Mouse (Mus musculus): ENCODE results near the gene Spem1. TPM values are rescaled to one million over a fixed set of nuclear protein-coding genes. Genes with fewer than 3 reads are reported as not detected.
A peak's percentile ranks its signal among the peaks of the same experiment; 100 is the strongest.

Gene Spem1
- total and polyA plus RNA-seq, 3 experiments: not detected

GRCm38 (mm10) chr11:69837952-69838713, 16.2 kb upstream of the Spem1 start, which contains the start of gene Tmem256 (continued):
- TF ChIP-seq ZMIZ1 (IDR thresholded peaks at IDR 0.05; ENCODE audit: low read depth, low read length) (peak; percentile 82), GABPA (IDR thresholded peaks at IDR 0.05; ENCODE audit: insufficient replicate concordance, low read depth, low read length) (peak; percentile 92), RCOR1 (conservative IDR thresholded peaks at IDR 0.05; ENCODE audit: low read depth, low read length) (no peak), MAX (IDR thresholded peaks at IDR 0.05; ENCODE audit: low read length) (peak; percentile 75), ZC3H11A (IDR thresholded peaks at IDR 0.05; ENCODE audit: low read depth, low read length) (no peak), E2F4 (IDR thresholded peaks at IDR 0.05; ENCODE audit: insufficient replicate concordance, low read depth, low read length) (peak; percentile 83; the same call in 1 of the 2 replicates), USF2 (conservative IDR thresholded peaks at IDR 0.05; ENCODE audit: low read depth, low read length) (no peak), TBP (conservative IDR thresholded peaks at IDR 0.05; ENCODE audit: low read depth, low read length) (peak; percentile 70)

- no peak within 1 kb of the TSS for H3K27ac ChIP-seq (ENCODE audit: insufficient read depth, low read depth)
- peak within 1 kb of the TSS; percentile 80 for H3K9ac ChIP-seq (ENCODE audit: insufficient read depth, low read depth)
- in situ Hi-C loops (cut with MboI; ENCODE audit: low pct_ligation_motif_present, low pct_unique_long_range_greater_than_20kb, low sequenced_read_pairs) (no loop called here), dilution Hi-C loops (cut with MboI; ENCODE audit: extremely low pct_ligation_motif_present, extremely low pct_unique_long_range_greater_than_20kb, low sequenced_read_pairs) (no loop called here)
- H3K4me3 ChIP-seq (replicated peaks in 1 of 3; ENCODE audit: low read depth in 2 of 3, low read length in 2 of 3, poor library complexity in 1 of 3): peak within 1 kb of the TSS; percentile 62 to 100 (median 67)
- no peaks in the 10 kb centered on the region for H3K79me2 ChIP-seq (replicated peaks; ENCODE audit: control insufficient read depth, extremely low read depth, insufficient read depth, poor library complexity, severe bottlenecking)
- DNase-seq (ENCODE audit: extremely low read depth): peak; percentile 14
- no peaks in the 10 kb centered on the region for H3K9me3 ChIP-seq (replicated peaks; ENCODE audit: low read length)
- H3K4me2 ChIP-seq (ENCODE audit: insufficient read depth, low read depth, poor library complexity, severe bottlenecking): peak within 1 kb of the TSS; percentile 98
- H3K4me1 ChIP-seq (ENCODE audit: control insufficient read depth in 1 of 2, insufficient read depth in 2 of 2): peaks cover 10 to 19% of the 10 kb centered on the region in 2 experiments
- H3K36me3 ChIP-seq (replicated peaks in 1 of 2; ENCODE audit: control insufficient read depth in 1 of 2, insufficient read depth in 1 of 2, low read length in 1 of 2): peaks cover 3 to 9% of the 10 kb centered on the region in 2 experiments
- peaks cover 32% of the 10 kb centered on the region for H3K27me3 ChIP-seq (replicated peaks)
- TF ChIP-seq POLR2A (IDR thresholded peaks at IDR 0.05; ENCODE audit: low read depth, low read length) (peak; percentile 28; the same call in 1 of the 2 replicates), NRF1 (IDR thresholded peaks at IDR 0.05; ENCODE audit: low read depth, low read length) (peak; percentile 51), MAZ (IDR thresholded peaks at IDR 0.05; ENCODE audit: low read depth, low read length) (0 out of 2 replicates have a peak, but pooled peaks have one; percentile 19), SIN3A (IDR thresholded peaks at IDR 0.05; ENCODE audit: low read length) (no peak)
These were observed 15.6 kb upstream of the Spem1 start, which contains the start of gene Nlgn2 for GRCm38 (mm10) chr11:69837604-69837951. Gene Nlgn2 (minus strand): TSS chr11:69837784.

GRCm38 (mm10) chr11:69836703-69837576, 15.0 kb upstream of the Spem1 start:
- Histone ChIP-seq H3K36me3 (replicated peaks in 1 of 2; ENCODE audit: control insufficient read depth in 1 of 2, insufficient read depth in 1 of 2, low read length in 1 of 2) (peaks cover 3 to 9% of the 10 kb centered on the region in 2 experiments), H3K79me2 (replicated peaks; ENCODE audit: control insufficient read depth, extremely low read depth, insufficient read depth, poor library complexity, severe bottlenecking) (no peaks in the 10 kb centered on the region), H3K9ac (ENCODE audit: insufficient read depth, low read depth) (peak overlapping the region; percentile 66), H3K4me3 (replicated peaks in 1 of 3; ENCODE audit: low read depth in 2 of 3, low read length in 2 of 3, poor library complexity in 1 of 3) (peak overlapping the region; percentile 59 to 100 (median 62)), H3K4me2 (ENCODE audit: insufficient read depth, low read depth, poor library complexity, severe bottlenecking) (peak overlapping the region; percentile 98), H3K27ac (ENCODE audit: insufficient read depth, low read depth) (no peak overlapping the region), H3K27me3 (replicated peaks) (peaks cover 38% of the 10 kb centered on the region), H3K9me3 (replicated peaks; ENCODE audit: low read length) (no peaks in the 10 kb centered on the region), H3K4me1 (ENCODE audit: control insufficient read depth in 1 of 2, insufficient read depth in 2 of 2) (peaks cover 10 to 18% of the 10 kb centered on the region in 2 experiments)
- in situ Hi-C loops (cut with MboI; ENCODE audit: low pct_ligation_motif_present, low pct_unique_long_range_greater_than_20kb, low sequenced_read_pairs) (no loop called here), dilution Hi-C loops (cut with MboI; ENCODE audit: extremely low pct_ligation_motif_present, extremely low pct_unique_long_range_greater_than_20kb, low sequenced_read_pairs) (no loop called here)
- TF ChIP-seq CHD2 (IDR thresholded peaks at IDR 0.05; ENCODE audit: low read length) (peak; percentile 47; the same call in 1 of the 2 replicates), ZKSCAN1 (IDR thresholded peaks at IDR 0.05; ENCODE audit: borderline replicate concordance, low read depth, low read length) (no peak)
- no peak for DNase-seq (ENCODE audit: extremely low read depth)
